Mouse (Mus musculus) adrenal gland, postnatal 25 days (tissue): ENCODE measurements around the gene Ppfia1. TPM values are rescaled to one million over a fixed set of nuclear protein-coding genes. Genes with fewer than 3 reads are reported as not detected.

ENCODE experiments used
- DNase-seq: peaks from one replicate; pipeline ENCODE4 v3.0.0; 2021; ENCODE audit warnings: mixed read lengths
- total RNA-seq: library from RNA; stranded (reverse); gene quantifications from 2 replicates; pipeline ENCODE4 v1.2.3, GENCODE M21; 2021

Gene Ppfia1
- total RNA-seq, 1 experiment from 2014 or later: 61.7 TPM

DNA sequence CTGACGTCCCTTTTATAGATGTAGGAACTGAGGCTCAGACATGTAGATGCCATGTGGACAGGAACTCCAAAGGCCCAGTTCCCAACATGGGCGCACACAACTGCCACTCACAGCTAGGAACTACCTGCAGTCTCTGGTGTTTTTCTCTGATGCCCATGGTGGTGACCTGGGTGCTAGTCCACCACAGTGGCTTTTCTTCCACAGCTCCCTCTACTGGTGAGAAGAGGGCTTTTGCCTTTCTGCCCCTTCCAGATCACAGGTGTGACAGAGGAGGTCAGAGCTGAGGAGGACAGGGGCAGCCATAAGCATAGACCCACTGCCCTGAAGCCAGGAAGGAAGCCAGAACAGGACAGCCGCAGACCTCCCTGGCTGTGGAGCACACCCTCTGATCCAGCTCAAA, 126.1 kb downstream of the Ppfia1 start:
- no peak for DNase-seq

Other genes starting within 250 kb of the Ppfia1 start
- gene Cttn, start 82.7 kb downstream of the Ppfia1 start, total RNA-seq: 218 and 274 TPM in 2 replicates
- gene Fadd, start 28.7 kb upstream of the Ppfia1 start, total RNA-seq: 13.5 and 17.1 TPM in 2 replicates
- 18.6 and 25.4 TPM in 2 replicates for gene Ano1, start 198.2 kb upstream of the Ppfia1 start, total RNA-seq